Mouse (Mus musculus): ENCODE measurements around the gene Popdc2.
"Not testable (repeated sequence)": the region's sequence is repeated elsewhere in the genome, so short reads cannot be mapped to it uniquely, and the experiment has no call there.

Popdc2 gene

DNA sequence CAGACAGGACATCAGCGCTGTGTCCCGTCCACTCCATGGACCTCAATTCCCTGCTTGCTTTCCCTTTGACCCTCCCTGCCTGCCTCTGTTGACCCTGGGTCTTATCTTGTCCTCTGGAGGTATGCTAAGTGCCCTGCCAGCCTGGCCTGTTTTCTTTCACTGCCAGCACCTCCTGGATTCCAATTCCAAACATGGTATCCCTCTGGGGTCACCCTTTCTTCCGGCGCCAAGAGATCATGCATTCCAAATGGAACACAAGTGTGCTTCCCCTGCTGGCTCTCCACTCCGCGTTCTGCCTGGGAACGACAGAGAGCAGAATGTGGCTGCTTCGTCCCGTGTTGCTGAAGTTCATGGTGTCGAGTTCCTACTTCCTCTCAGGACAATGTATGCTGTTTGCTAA lies at the start of gene Popdc2:
TSS of gene Popdc2 (plus strand) at position 277 of the 400 bp plus-strand sequence.
- no peak for DNase-seq (ENCODE audit: low spot score)

- DNase-seq (ENCODE audit: low spot score), result no peak
Observed at GRCm38 (mm10) chr16:38318492-38318891, 43.5 kb upstream of the Popdc2 start.

- DNase-seq (ENCODE audit: low spot score), result no peak
Observed at GRCm38 (mm10) chr16:38319087-38319486, 42.9 kb upstream of the Popdc2 start.

DNA sequence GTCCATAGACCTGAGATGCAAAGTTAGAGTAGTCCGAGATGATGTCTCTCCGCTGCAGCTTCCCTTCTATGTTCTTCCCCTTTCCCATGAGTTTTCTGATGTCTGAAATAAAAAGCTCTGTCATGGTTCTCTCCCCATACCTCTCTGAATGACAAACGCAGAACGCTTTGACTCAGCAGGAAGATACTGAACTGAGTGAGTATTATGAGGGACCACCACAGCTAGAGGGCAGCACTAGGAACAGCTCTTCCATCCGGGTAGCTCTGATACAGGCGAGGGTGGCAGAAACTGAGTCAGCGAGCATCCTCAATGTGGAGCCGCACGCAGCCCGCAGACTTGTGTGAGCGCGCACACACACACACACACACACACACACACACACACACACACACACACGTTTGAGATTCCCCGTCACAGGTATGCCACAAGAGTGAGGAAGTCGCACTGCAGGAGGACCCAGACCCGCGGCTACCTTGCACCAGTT lies 40.5 kb upstream of the Popdc2 start:
- DNase-seq (ENCODE audit: low spot score), result peak; percentile 36

GRCm38 (mm10) chr16:38324311-38324710 lies 37.7 kb upstream of the Popdc2 start:
- no peak for DNase-seq (ENCODE audit: low spot score)

- DNase-seq (ENCODE audit: low spot score), result no peak
Observed at GRCm38 (mm10) chr16:38326778-38327397, 35.1 kb upstream of the Popdc2 start.

- no peak for DNase-seq (ENCODE audit: low spot score)
Observed at GRCm38 (mm10) chr16:38329340-38329739, 32.7 kb upstream of the Popdc2 start.

- no peak for DNase-seq (ENCODE audit: low spot score)
Observed at GRCm38 (mm10) chr16:38334431-38334830, 27.6 kb upstream of the Popdc2 start.

DNA sequence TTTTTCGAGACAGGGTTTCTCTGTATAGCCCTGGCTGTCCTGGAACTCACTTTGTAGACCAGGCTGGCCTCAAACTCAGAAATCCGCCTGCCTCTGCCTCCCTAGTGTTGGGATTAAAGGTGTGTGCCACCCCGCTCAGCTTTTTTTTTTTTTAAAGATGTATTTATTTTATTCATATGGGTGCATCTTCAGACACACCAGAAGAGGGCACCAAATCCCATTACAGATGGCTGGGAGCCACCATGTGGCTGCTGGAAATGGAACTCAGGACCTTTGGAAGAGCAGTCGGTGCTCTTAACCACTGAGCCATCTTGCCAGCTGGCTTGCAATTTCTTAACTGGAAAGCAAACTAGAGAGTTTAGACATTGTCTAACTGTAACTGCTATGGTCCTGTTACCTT lies 23.9 kb upstream of the Popdc2 start:
- DNase-seq (ENCODE audit: low spot score), result not testable (repeated sequence)

- DNase-seq (ENCODE audit: low spot score), result no peak
Observed at GRCm38 (mm10) chr16:38341396-38342324, 20.3 kb upstream of the Popdc2 start, which contains the start of gene Maats1. Gene Maats1 (minus strand): TSS chr16:38342143.

DNA sequence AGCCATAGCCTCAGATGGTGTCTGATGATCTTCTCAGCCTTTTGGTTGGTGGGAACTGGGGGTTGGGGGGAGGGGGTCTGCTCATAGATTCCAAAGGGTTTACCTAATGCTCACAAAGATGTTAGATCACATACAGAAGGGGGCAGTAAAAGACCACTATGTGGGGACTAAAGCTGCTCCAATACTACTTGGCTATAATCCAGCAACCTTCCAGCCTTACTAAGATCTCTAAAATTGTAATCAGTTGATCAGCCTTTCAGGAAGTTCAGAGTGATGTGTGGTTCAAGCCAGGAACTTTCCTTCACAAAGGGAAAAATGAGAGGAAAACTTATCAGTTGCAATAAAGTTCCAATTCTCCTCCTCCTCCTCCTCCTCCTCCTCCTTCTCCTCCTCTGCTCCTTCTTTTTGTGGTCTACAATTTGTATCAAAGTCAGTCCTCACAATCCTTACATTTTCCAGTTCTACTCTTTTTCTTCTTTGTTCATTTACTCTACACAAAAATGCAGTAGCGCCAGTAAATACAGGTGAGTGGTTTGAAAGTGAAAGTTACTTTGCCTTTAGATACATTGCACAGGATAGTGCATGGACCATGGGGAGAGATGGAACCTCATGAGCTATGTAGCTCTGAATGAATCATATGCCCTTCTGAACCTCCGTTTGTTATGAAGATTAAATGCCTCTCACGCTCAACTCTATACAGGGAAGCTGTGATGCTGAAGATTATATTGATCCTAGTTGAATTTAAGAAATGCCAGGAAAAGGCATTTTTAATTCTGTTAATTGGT lies 16.9 kb upstream of the Popdc2 start:
- no peak for DNase-seq (ENCODE audit: low spot score)

- DNase-seq (ENCODE audit: low spot score), result peak; percentile 90
Observed at GRCm38 (mm10) chr16:38346529-38347325, 15.3 kb upstream of the Popdc2 start, which contains the start of the genes Cox17 and Gm21987. Gene Cox17 (plus strand): TSS chr16:38346991. Gene Gm21987 (plus strand): TSS chr16:38347040.

DNA sequence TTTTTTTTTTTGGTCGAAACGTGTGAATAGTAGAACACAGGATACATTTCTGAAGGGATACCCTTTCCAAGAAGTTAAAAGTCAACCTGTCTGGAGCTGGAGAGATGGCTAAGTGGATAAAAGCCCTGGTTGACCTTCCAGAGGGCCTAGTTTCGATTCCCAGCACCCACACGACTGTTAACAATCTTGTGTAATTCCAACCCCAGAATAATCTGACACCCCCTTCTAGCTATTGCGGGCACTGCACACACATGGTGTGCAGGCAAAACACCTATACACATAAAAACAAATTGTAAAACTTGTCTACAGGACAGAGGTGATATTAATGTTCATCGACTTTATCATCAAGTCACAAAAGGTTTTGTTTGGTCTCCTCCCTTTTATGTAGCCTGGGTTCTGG lies 14.4 kb upstream of the Popdc2 start:
- no peak for DNase-seq (ENCODE audit: low spot score)

DNA sequence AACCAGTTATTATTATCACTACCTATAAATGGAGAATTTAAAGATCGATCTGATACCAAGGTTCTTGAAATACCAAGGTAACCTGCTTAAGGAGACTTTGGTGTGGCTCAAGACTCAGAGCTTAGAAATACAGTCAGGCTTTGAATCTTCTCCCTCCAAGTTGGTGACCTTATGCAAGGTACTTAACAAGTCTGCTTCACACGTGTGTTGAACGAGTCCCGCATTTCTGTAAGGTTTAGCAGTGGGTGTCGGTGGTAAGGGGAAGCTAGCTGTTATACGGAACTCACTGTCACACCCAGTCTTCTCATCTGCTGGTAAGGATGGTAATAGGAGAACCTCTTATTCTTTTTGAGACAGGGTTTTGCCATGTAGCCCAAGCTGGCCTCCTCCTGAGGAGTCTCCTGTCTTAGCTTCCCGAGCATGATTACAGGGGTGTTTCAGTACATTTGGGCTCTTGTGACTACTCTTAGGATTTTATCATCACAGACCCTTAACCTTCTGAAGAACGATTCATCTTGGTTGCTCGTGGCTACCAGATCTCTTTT lies 13.7 kb upstream of the Popdc2 start:
- no peak for DNase-seq (ENCODE audit: low spot score)

DNA sequence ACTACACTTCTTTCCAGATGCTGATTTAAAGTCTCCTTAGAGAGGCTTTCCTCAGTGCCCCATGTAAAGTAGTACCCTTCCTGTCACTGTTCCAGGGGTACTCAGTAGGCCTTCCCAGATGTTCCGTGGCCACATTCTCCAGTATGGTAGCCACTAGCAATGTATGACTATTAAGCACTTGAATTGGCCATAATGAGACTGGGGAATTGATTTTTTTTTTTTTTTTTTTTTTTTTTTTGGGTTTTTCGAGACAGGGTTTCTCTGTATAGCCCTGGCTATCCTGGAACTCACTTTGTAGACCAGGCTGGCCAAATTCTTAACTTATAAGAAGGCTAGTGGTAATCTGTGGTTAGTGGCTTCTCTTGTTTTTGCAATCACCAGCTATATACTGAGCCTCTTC lies 12.1 kb upstream of the Popdc2 start:
- no peak for DNase-seq (ENCODE audit: low spot score)

- DNase-seq (ENCODE audit: low spot score), result no peak
Observed at GRCm38 (mm10) chr16:38350361-38350855, 11.6 kb upstream of the Popdc2 start.

DNA sequence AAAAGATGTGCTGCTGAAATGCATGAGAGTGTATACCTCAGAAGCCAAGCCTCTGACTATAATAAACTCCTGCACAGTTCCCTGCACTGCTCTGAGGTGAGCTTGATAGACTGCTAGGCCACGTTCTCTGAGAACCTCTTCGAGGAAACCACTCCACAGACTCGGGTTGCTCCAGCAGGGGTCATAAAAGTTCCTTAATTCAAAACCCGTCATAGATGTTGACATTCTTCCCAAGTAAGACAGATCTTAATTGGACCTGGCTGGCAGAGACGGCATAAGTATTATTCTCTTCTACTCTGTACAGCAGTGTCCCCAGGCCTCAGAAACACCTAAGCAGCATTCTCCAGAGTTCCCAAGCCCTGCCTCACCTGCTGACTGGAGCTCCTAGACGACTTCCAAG lies 11.1 kb upstream of the Popdc2 start:
- DNase-seq (ENCODE audit: low spot score), result no peak

- DNase-seq (ENCODE audit: low spot score), result no peak
Observed at GRCm38 (mm10) chr16:38352031-38352430, 10.0 kb upstream of the Popdc2 start.

GRCm38 (mm10) chr16:38352851-38353250 lies 9.2 kb upstream of the Popdc2 start:
- no peak for DNase-seq (ENCODE audit: low spot score)

GRCm38 (mm10) chr16:38353642-38354041 lies 8.4 kb upstream of the Popdc2 start:
- DNase-seq (ENCODE audit: low spot score), result no peak
